Mouse (Mus musculus) lung, postnatal 36 days (tissue): Measurements from ENCODE around the gene Tex29.

Experiments used
- DNase-seq: peaks from one replicate; pipeline ENCODE4 v3.0.0; 2022; ENCODE audit warnings: mixed read lengths

Gene Tex29

GRCm38 (mm10) chr8:11840174-11840573 lies at the start of gene Tex29:
Gene Tex29, plus strand, starts transcription at chr8:11840474.
- DNase-seq, result no peak

DNA sequence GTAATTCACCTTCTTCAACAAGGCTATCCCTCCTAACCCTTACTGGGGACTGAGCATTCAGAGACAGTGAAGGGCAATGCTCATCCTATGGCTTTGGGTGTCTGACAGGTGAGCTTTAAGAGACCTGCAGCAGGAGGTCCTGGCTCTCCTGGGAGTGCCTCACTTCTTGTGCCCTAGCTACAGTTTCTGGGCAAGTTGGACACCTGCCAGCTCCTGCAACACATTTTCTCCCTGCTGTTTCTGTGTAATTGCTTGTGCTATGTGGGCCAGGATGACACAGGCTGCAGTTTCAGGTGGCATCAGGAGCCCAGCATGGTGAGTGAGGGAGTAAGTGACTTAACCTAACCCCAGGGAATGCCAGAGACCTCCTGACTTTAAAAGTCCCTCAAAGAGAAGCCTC lies 45.3 kb upstream of the Tex29 start:
- DNase-seq, result no peak

DNA sequence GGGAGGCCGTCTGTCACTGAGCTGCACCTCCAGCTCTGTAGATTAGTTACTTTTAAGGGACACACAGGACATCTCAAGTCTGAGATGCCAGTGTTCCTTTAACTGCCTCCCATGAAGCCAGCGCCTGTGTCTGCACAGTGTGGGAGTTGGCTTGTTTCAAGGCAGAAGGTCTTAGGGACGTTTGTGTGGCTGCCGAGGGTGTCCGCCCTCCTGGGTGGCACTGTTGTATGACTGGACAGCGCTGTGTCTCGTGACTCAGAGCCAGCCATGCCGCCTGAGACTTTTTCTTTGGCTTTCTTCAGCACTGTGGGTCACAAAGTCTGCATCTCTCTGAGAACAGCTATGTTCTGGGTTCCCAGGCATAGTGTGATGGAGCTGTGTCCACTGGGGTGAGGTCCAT lies 43.1 kb upstream of the Tex29 start:
- no peak for DNase-seq

DNA sequence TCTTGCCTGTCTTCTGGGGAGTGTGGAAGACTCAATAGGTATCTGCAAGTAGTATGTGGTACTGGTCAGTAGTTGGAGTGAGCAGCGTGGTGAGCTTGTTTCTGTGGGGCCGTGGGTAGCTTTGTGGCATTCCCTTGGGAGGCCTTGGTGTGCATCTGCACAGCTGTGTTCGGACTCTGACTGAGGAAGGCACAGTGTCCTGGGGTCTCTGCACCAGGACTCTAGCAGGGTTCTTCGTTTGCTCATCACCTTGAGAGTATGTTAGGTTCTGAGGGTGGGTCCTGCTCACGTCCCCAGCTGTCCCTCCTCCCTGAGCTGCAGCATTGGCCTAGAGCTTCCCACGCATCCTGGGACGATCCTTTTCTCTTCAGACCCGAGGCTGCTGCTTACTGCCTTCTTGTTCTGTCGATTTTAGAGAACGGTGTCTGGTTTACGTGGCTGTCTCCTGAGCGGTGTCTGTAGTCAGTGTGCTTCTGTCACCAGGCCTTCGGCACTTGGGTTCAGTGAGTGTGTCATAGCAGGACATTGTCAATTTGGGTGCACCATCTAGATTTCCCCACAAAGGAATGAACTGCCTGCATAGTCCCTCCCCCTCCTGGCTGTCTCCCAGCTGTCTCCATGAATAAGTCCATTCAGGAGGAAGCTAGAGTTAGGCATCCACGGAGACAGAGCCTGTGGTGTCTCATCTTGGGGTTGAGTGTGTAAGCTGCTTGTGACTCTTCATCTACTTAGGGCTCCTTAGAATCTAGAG lies 42.4 kb upstream of the Tex29 start:
- DNase-seq, result no peak

DNA sequence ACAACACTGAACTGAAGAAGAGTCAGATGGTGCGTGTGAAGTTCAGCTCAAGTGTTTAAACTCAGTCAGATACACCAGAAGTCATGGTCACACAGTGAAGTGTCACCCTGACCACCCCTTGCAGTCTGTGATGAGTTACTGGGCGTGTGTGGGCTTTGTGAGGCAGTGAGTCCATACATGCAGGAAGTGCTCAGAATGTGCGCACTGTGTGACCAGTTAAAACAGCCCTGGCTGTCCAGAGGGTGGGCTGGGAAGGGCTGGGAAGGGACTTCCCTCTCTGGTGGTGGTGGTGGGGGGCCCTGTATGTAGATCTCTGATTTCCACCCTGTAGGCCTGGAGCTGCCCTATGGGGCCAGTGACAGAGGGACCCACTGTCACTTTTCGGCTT lies 41.8 kb upstream of the Tex29 start:
- DNase-seq, result no peak

- DNase-seq, result no peak
Observed at GRCm38 (mm10) chr8:11799098-11799497, 41.2 kb upstream of the Tex29 start.

GRCm38 (mm10) chr8:11800481-11800880 lies 39.8 kb upstream of the Tex29 start:
- peak; percentile 54 for DNase-seq

DNA sequence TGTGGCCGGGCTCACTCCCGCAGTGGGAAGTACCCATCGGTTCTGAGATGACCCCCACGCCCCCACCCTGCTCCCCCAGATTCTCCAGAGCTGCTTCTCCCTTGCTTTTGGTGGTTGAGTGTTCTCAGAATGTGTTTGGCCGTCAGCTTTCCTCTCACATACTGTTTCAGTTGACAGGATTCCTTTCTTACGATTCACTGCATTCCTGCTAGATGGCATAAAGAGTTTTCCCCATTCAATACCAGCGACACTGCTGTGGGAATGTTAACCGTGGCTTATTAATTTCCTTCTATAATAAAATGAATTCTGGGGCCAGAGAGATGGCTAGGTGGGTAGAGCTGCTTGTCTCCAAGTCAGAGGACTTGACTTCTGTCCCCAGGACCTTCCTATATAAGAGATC lies 38.7 kb upstream of the Tex29 start:
- no peak for DNase-seq

DNA sequence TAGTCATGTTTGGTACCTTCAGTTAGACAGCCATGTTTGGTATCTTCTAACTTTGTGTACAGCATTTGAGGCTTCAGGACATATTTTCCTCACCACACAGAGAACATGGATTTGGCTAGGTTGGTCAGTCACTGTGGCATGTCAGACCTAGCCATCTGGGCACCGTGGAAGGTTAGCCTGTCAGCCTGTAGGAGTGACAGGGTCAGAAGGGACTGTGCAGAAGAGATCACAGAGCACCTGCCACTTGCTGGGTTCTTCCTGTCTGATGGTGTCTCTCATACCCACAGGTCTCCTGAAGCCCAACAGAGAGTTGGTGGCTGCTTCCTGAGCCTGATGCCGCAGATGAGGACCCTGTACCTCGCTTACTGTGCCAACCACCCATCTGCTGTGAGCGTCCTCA lies 35.4 kb upstream of the Tex29 start:
- no peak for DNase-seq

DNA sequence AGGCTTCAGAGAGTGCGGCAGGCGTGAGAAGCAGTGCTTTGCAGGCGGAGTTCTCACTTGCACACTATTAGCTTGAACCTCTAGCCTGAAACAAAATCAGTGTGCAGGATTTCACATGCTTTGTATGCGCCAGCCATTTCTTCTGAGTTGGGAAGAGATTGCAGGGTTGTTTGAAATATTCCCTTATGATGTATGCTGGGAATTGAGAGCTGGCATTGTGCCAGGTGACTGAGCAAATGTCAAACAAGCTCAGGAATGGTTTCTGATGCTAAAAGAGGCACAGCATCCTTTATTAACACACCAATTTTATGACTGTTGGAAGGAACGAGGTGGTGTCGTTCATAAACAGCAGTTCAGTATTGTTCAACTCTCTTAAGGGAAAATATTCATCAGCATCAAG lies 34.0 kb upstream of the Tex29 start:
- no peak for DNase-seq

GRCm38 (mm10) chr8:11807361-11807760 lies 32.9 kb upstream of the Tex29 start:
- DNase-seq, result no peak

DNA sequence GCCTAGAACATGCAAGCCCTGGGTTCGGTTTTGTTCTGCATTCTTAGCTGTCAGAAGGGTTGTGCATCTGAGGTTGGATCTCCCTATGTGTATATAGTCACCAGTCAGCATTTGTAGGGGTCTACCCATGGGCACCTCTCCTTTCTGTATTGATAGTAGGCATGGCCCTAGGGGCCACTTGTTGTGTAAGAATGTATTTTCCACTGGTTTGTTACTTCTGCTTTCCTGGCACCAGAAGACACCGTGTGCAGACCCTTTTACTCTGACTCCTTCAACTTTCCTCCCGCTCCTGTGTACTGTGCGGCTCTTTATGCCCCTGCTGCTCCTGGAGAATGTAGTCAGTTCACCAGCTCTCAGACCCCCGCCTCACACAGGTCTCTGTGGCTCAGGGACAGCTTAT lies 32.2 kb upstream of the Tex29 start:
- DNase-seq, result no peak

GRCm38 (mm10) chr8:11810426-11810825 lies 29.8 kb upstream of the Tex29 start:
- DNase-seq, result no peak

GRCm38 (mm10) chr8:11813801-11814200 lies 26.5 kb upstream of the Tex29 start:
- no peak for DNase-seq

- DNase-seq, result no peak
Observed at GRCm38 (mm10) chr8:11815206-11815605, 25.1 kb upstream of the Tex29 start.

- no peak for DNase-seq
Observed at GRCm38 (mm10) chr8:11820136-11820535, 20.1 kb upstream of the Tex29 start.

GRCm38 (mm10) chr8:11820568-11820967 lies 19.7 kb upstream of the Tex29 start:
- no peak for DNase-seq

DNA sequence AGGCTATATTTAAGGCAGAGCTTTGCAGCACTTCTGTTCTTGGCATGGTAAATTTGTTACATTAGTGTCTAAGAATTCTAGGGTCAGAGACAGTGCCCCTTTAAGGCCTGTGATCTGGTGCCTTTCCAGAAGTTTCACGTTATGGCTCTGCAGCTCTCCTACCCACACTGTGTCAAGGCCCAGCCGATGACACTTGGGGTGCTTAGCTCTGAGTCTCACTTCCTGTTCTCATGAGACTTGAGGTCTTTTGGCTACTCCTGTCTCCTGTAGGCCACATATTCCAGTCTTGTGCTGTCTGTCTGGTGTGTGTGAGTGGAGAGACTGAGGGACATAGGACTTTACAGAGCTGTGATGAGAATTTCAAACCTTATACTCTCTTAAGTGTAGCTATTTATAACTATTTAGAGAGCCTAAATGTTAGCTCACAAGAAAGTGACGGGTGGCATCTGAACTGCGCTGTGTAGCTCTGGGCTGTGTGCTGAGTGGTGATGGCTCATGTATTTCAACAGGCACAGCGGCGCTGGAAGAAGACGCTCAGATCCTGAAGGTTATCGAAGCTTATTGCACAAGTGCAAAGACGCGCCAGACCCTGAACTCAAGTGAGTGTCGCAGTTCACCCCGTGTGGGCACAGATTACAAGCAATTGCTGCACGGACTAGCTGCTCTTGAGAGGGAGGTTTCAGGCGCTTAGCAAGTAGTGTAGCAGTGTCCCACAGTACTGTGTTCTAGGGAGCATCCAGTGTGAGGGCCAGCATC lies 18.6 kb upstream of the Tex29 start:
- no peak for DNase-seq

GRCm38 (mm10) chr8:11822550-11823060 lies 17.7 kb upstream of the Tex29 start:
- DNase-seq, result no peak

- DNase-seq, result no peak
Observed at GRCm38 (mm10) chr8:11825756-11826155, 14.5 kb upstream of the Tex29 start.

GRCm38 (mm10) chr8:11827312-11827711 lies 13.0 kb upstream of the Tex29 start:
- DNase-seq, result no peak

GRCm38 (mm10) chr8:11830214-11831046 lies 9.8 kb upstream of the Tex29 start:
- DNase-seq, result no peak

GRCm38 (mm10) chr8:11831174-11831573 lies 9.1 kb upstream of the Tex29 start:
- DNase-seq, result peak; percentile 41
